Mouse (Mus musculus) retina, postnatal 7 days (tissue): Measurements from ENCODE around the gene Hmga1b.
"Not testable (repeated sequence)": the region's sequence is repeated elsewhere in the genome, so short reads cannot be mapped to it uniquely, and the experiment has no call there.

ENCODE experiments used
- DNase-seq: peaks from one replicate; pipeline ENCODE4 v3.0.0-alpha.2; 2012; ENCODE audit warnings: low read depth, low spot score

Hmga1b gene

DNA sequence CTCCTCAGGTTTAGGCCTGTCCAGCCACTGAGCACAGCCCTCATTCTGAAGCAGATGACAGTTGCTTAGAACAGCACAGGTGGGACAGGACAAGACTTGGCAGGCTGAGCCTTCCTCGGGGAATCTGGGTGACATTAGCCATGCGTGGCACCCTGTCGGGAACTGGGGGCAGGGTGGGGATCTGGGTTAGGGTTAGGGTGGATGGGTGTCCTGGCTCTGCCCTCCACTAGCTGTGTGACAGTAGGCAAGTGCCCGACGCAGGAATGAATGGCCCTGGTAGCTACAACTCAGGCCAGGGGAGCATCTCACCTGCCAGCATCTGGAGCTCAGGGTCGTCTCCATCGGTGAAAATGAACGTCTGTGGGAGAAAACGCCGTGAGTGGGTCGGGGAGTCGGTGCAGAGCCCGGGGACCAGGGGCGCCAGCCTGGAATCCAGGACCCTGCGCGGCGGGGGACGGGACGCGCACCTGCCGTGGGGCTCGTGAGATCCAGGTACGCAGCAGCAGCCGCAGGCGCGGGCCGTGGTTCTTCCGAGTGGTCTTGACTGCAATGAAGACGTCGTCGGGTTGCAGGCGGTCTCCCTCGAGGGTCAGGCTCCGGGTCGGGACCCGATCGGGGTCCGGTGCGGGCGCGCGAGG, 21.0 kb downstream of the Hmga1b start:
- no peak for DNase-seq

DNA sequence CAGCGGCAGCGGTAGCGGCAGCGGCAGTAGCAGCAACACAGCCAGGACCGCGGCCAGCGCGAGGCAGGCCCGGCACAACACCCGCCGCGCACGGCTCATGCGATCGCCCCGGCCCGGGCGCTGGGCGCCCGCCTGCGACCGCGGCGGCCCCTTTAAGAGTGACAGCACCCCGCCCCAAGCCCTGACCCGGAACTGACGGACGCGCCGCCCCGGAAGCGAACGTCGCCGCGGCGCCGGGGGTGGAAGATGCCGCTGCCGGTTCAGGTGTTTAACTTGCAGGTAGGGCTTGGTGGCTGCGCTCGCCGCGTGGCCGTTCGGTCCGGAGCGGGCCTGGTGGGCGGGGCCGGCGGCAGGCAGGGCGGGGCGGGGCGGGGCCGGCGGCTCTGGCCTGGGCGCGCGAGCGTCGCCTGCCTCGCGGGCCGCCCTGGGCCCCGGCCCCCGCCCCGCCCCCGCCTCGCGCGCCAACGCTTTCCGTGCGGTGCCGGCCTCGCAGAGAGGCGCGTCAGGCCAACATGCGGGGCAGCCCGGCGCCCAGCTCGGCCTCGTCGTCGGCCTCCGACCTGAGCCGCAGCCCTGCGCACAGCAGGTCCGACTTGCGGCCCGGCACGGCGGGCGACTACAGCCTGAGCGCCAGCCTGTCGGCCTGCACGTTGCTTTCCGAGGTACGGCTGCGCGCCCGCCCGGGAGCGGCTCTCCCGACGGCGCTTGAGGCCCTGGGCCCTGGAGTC, 21.6 kb downstream of the Hmga1b start, which contains the start of the genes Rfng and Gps1:
Gene Rfng (minus strand): TSS at position 144 of the 728 bp plus-strand sequence.
Gene Gps1 (plus strand): TSS at position 209 of the 728 bp plus-strand sequence.
- DNase-seq, result peak; percentile 71

DNA sequence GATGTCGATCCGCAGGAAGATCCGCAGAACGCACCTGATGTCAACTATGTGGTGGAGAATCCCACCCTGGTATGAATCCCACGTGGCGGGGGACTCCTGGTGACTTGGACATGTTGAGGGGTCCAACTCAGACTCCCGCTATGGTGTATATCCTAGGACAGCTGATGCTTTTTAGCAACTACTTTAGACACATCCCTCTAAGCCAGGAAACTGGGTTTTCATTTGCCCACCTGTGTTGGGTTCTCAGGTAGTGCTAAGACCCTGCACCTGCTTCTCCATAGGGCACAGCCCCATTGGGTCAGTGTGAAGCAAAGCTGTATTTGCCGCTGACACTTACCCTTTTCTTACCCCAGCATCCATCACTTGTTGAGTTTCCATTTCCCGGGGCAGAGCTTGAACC, 22.6 kb downstream of the Hmga1b start:
- DNase-seq, result no peak

DNA sequence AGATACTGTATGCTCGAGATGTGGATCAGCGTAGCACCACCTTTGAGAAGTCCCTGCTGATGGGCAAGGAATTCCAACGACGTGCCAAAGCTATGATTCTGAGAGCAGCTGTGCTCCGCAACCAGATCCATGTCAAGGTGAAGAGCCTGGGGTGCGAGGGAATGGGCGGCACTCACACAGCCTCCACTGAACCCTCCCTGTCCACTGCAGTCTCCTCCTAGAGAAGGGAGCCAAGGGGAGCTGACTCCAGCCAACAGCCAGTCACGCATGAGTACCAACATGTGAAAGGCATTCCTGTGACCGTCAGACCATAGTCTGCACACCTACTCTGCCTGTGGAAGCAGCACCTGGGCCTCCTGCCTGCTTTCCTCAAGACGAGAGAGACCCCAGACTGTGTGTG, 25.9 kb downstream of the Hmga1b start:
- DNase-seq, result not testable (repeated sequence)

DNA sequence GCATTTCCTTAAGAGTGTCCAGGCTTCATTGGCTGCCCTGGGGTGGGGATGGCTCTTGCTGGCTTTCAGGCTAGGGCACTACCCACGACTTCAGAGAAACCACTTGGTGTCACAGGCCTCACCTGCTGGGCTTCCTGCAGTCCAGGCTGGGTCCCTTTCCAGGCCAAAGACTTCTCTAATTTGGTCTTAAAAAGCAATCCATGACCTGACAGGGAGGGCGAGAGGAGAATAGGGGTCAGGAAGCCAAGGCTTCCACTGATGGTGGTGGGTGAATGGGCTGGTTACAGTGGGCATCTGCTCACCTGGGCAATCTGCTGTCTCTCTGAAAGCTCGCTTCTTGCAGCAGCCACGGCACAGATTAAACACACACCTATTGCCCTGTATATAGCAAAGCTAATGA, 26.8 kb downstream of the Hmga1b start:
- DNase-seq, result no peak

DNA sequence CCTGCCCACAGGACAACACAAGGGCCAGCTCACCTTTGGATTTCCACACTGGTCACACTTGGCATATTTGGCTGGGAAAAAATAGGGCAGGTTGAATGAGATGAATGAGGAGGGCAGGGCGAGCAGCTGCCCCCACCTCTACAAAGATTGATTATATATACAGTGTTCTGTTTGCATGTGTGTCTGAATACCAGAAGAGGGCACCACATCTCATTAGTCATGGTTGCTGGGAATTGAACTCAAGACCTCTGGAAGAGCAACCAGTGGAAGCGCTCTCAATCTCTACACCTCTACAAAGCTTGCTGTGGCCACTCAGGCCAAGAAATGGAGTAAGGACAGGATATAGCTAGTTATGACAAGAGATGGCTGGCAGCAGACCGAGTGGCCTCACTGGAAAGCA, 27.2 kb downstream of the Hmga1b start:
- no peak for DNase-seq

DNA sequence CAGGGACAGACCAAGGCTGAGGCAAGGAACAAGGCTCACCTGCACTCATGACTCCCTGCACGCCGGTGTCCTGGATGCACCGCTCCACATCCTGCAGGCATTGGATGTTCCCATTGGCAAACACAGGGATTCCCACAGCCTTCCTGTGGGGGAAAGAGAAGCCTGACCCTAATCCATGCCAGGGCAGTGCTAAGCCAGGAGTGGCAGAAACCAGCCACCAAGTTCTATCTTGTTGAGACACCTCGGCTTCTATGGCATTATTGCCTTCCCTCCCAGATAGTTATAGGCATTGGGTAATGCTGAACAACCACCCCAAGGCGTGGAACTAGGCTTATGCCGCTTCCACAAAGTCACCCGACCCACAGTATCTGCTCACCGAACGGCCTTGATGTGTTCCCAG, 30.1 kb downstream of the Hmga1b start:
- DNase-seq, result no peak

DNA sequence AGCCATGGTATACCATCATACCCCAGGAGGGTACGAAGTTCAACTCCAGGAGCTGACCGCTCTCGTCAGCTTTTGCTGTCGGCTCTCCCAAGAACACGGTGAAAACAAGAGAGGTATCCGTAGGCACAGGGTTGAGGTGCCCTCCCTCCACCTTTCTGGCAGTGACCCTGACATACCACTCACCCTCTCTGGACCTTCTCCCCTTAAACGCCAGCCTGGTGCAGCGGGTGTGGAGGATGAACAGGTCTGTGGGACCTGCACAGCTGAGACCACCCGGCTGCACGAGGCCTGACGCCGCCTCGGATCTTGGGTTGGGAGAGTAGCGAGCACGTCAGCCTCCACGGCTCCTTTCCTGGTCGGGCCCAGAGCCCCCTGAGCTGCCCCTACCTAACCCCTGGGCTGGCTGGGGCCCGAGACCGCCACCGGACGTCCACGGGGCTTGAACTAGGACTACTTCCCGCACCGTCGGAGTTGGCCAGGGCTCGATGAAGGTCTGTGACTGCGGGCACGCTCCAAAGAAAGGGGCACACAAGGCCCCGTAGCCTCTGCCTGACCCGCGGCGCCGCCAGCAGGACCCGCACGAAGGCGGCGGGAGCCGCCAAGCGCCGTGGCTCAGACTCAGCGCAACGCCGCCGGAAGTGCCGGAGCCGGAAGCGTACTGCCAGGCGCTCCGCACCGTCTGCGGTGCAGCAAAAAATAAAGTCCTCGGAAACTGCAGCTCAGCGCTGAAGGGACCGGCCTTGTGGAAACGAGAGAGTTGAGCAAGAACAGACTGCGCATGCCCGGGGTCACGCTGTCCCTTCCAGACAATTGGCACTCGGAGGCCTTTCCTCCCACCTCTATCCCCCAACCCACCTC, 33.4 kb downstream of the Hmga1b start, which contains the start of gene Dus1l:
Gene Dus1l (minus strand): TSS at position 648 of the 858 bp plus-strand sequence.
- peak; percentile 96 for DNase-seq

DNA sequence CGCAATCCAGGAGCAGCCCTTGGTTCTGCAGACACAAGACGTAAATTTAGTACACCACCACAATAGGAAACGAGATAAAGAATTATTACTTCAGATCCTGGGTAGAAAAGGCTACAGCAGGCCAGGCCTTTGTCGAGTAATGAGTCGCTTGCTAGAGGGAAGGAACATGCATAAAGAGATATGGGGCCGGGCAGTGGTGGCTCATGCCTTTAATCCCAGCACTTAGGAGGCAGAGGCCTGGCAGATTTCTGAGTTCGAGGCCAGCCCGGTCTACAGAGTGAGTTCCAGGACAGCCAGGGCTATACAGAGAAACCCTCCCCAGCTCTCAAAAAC, 34.0 kb downstream of the Hmga1b start:
- DNase-seq, result no peak

DNA sequence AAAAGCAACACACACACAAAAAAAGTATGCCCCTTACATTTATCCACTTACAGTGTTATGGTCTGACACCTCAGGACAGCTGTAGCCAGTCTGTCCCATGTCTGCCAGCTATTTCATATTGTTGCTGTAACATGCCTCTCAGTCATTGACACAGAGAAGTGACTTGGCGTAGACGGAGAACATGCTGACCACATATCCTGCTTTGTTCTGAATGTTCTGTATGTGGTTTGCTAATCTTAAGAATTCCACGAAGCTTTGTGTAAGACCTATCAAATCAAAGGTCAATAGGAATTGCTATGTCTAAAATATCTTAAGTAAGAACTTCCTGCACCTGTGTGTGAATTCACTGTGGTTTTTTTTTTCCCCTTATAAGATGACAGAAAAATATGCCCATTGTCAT, 35.6 kb downstream of the Hmga1b start:
- DNase-seq, result no peak

DNA sequence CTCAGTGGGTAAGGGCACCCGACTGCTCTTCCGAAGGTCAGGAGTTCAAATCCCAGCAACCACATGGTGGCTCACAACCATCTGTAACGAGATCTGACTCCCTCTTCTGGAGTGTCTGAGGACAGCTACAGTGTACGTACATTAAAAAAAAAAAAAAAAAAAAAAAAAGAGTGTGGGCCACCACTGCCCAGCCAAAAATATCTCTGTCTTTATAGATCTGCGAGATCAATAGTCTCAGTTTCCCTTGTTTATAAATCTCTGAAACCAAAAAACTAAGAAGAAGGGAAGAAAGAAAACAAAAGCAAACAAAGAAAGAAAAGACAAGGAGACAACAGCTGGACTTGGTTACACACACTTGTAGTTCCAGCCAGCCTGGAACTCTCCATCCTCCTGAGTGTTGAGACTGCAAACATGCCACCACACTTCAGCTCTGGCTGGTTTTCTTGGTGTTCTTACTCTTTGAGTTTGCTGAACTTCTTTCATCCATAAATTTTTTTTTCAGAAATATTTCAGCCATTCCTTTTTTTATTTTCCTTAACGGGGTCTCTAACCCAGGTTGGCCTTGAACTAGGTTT, 36.8 kb downstream of the Hmga1b start:
- DNase-seq, result no peak

DNA sequence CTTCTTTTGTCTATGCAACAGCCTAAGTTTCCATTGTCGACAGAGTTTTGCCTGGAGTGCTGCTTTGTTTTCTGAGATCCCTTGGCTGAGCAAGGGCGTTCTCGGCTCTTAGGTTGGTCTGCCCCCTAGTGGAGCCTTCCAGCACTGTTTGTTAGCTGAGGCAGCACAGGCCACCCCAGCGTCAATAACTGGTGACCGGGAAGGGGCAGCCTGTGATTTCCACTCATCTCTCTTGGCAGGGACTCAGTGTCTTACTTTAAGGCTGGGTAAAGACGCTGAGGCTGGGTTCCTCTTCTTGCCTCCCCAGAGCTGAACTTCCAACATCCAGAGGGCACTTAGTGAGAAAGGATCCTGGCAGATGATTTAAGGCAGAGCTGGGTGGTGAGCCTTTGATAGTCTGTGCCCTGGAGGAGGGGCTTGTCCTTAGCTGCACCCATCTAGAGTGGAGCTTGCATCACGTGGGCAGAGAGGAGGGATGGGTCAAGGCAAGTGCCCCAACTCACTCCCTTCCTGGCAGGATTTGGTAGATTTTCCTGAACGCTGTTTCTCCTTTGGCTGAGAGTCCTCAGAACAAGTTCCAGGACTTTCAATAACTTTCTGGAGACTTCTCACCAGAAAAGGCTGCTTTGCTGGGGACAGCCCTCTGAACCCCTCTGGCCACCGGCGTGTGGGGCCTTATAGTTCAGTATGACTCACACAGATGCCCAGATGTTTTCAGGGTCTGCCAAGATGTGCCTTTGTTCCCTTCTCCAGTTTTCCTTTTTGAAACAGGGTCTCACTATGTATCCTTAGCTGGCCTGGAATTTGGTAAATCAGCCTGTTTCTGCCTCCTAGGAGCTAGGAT, 37.7 kb downstream of the Hmga1b start:
- DNase-seq, result peak; percentile 80

DNA sequence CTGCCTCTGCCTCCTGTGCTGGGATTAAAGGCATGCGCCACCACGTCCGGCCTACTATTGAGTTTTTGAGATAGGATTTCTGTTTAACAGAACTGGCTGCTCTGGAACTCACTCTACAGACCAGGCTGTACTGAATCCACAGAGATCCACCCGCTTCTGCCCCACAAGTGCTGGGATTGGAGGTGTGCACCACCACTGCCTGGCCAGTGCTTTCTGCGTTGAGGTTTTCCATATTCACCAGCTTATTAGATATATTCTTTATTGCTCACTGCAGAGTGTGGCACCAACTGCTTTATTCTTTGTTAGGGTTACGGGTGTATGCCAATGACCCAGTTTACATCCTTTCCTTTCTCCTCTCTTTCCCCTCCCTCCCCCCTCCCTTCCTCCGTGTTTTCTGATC, 41.7 kb downstream of the Hmga1b start:
- DNase-seq, result no peak

DNA sequence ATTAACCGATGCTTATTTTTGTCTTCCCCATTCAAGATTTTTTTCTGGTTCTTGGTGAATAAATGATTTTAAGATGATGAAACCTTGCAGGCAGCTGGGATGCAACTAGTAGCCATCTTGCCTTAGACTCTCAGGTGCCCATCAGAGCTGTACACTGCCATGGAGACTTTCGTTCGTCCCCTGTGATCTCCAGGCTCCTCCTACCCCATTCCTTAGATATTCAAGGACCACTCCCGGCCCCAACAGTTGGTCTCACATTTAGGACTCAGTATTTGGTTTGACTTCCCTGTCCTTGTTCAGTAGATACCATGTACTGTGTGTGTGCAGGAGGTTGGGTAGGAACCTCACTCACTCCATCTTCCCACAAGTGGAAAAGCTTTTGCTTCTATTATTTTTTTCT, 42.2 kb downstream of the Hmga1b start:
- no peak for DNase-seq

DNA sequence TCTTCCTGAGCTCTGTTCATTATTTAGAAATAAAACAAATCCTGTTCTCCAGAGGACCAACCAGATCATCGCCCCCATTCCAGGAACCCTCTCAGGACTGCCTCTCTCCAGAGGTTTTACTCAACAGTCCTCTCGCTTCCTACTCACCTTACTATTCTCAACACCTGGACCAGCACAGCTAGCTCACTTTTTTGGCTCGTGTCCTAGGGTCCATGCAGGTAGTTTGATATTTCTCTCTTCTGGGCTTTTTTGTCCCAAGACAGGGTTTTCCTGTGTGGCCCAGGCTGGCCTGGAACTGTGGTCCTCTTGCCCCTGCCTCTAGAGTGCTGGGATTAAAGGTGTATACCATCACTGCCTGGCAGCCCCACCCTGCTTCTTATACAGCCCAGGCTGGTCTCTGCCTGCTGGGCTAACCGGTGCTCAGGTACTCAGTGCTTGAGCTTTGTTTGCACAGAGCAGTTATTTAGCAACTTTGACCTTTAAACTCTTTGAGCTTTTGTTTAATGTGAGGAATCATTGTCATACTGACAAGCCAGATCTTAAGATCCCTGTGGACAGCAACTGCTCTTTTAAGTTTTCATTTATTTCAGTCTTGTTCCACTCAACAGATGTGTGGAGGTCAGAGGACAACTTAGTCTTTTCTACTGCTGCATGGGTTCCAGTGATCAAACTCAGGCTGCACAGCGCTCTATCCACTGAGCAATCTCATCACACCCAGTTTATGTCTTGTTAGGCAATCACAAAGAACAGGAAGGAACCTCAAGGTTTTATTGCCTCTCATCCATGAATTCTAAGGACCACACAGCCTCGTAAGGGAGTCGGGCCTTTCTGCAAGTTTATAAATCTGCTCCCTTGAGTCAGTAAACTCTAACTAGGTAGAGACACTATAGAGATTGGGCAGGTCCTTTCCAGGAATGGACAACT, 43.0 kb downstream of the Hmga1b start:
- DNase-seq, result no peak

DNA sequence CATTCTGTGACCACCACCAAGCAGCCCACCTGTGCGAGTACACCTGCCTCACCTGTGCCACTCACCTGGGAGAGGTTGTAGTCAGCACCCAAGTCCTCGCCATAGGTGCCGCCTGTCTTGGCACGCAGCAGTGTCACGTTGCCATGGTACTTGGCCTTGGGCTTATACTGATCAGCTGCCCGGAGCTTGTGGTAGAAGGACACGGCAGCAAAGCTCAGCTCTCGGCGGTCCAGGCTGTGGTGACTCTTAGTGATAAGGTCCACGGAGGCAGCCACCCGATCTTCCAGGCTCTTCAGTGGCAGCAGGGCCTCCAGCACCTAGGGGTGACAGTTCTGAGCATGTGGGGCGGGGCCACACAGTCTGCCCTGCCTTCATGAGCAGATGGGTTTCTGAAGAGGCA, 45.4 kb downstream of the Hmga1b start:
- DNase-seq, result no peak

DNA sequence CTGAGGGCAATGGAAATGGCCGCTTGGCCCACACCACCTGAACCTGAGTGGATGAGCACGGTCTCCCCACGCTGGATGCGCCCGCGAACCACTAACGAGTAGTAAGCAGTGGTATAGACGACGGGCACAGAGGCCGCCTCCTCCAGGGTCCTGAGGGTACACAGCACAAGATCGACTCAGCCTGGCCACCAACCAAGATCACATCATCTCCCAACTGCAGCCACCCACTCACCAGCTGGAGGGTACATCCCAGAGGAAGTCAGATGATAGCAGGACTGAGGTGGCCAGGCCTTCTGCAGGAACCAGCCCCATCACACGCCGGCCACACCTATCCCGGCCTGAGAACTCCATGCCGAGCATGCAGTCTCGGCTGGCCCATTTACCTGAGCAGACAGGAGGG, 49.5 kb downstream of the Hmga1b start:
- DNase-seq, result no peak
